Mouse (Mus musculus) urinary bladder, postnatal 14 days (tissue): Measurements from ENCODE around the gene Pef1.

ENCODE experiments used
- DNase-seq: peaks from one replicate; pipeline ENCODE4 v3.0.0; 2021; ENCODE audit warnings: low spot score

Gene Pef1

GRCm38 (mm10) chr4:130102111-130102651, at the start of gene Pef1:
Gene Pef1 (plus strand): TSS chr4:130102558.
- no peak for DNase-seq

GRCm38 (mm10) chr4:130053111-130053510, 49.2 kb upstream of the Pef1 start:
- no peak for DNase-seq

GRCm38 (mm10) chr4:130054727-130055126, 47.6 kb upstream of the Pef1 start:
- no peak for DNase-seq

- DNase-seq: no peak
These were observed 47.0 kb upstream of the Pef1 start for GRCm38 (mm10) chr4:130055160-130056010.

GRCm38 (mm10) chr4:130056011-130056322, 46.4 kb upstream of the Pef1 start:
- no peak for DNase-seq

- DNase-seq: no peak
These were observed 45.9 kb upstream of the Pef1 start for GRCm38 (mm10) chr4:130056471-130056870.

- DNase-seq: no peak
These were observed 41.4 kb upstream of the Pef1 start for GRCm38 (mm10) chr4:130060937-130061336.

- DNase-seq: no peak
These were observed 39.2 kb upstream of the Pef1 start for GRCm38 (mm10) chr4:130063191-130063590.

- no peak for DNase-seq
These were observed 35.5 kb upstream of the Pef1 start for GRCm38 (mm10) chr4:130066816-130067215.

- no peak for DNase-seq
These were observed 31.8 kb upstream of the Pef1 start for GRCm38 (mm10) chr4:130070523-130070922.

GRCm38 (mm10) chr4:130071758-130072157, 30.6 kb upstream of the Pef1 start:
- DNase-seq: no peak

GRCm38 (mm10) chr4:130073367-130073766, 29.0 kb upstream of the Pef1 start:
- DNase-seq: no peak

GRCm38 (mm10) chr4:130074761-130075515, 27.4 kb upstream of the Pef1 start:
- no peak for DNase-seq

GRCm38 (mm10) chr4:130076856-130077255, 25.5 kb upstream of the Pef1 start:
- no peak for DNase-seq

GRCm38 (mm10) chr4:130078816-130079485, 23.4 kb upstream of the Pef1 start:
- no peak for DNase-seq

GRCm38 (mm10) chr4:130079521-130079920, 22.8 kb upstream of the Pef1 start:
- no peak for DNase-seq

GRCm38 (mm10) chr4:130081345-130082190, 20.8 kb upstream of the Pef1 start:
- DNase-seq: peak; percentile 66

GRCm38 (mm10) chr4:130082211-130082610, 20.1 kb upstream of the Pef1 start:
- DNase-seq: no peak

GRCm38 (mm10) chr4:130084331-130084945, 17.9 kb upstream of the Pef1 start:
- peak; percentile 67 for DNase-seq

GRCm38 (mm10) chr4:130085246-130085820, 17.0 kb upstream of the Pef1 start:
- no peak for DNase-seq

- peak; percentile 91 for DNase-seq
These were observed 15.1 kb upstream of the Pef1 start for GRCm38 (mm10) chr4:130087293-130087692.
